Mouse (Mus musculus) hindbrain, embryonic 13.5 days (tissue): Measurements from ENCODE around the gene Dhrs11. TPM values are rescaled to one million over a fixed set of nuclear protein-coding genes. Genes with fewer than 3 reads are reported as not detected.

Experiments
- ATAC-seq: fragments of 200-750 bp; cut with Nextera tagmentation; 2 replicates; pipeline ENCODE4 v1.8.0; 2017; ENCODE audit warnings: moderate TSS enrichment; ENCODE audit not compliant: low FRiP score
- H3K27ac ChIP-seq: fragments of 300-500 bp; sonication (generic); 2 replicates; pipeline ENCODE4 v1.5.1; 2015; ENCODE audit warnings: inconsistent platforms, mild to moderate bottlenecking, moderate library complexity
- H3K27me3 ChIP-seq: fragments of 300-500 bp; sonication (generic); 2 replicates; pipeline ENCODE4 v1.6.1; 2015; ENCODE audit warnings: mild to moderate bottlenecking, inconsistent platforms
- H3K36me3 ChIP-seq: fragments of 300-500 bp; sonication (generic); 2 replicates; pipeline ENCODE4 v1.6.1; 2015; ENCODE audit warnings: mild to moderate bottlenecking, inconsistent platforms
- H3K4me1 ChIP-seq: fragments of 300-500 bp; sonication (generic); replicated peaks from 2 replicates; pipeline ENCODE4 v1.6.1; 2015; ENCODE audit warnings: inconsistent platforms
- H3K4me2 ChIP-seq: fragments of 300-500 bp; sonication (generic); 2 replicates; pipeline ENCODE4 v1.6.1; 2015; ENCODE audit warnings: inconsistent platforms, mild to moderate bottlenecking, moderate library complexity
- H3K4me3 ChIP-seq: fragments of 300-500 bp; sonication (generic); 2 replicates; pipeline ENCODE4 v1.5.1; 2015; ENCODE audit warnings: mild to moderate bottlenecking, inconsistent platforms
- H3K9ac ChIP-seq: fragments of 300-500 bp; sonication (generic); 2 replicates; pipeline ENCODE4 v1.6.1; 2015; ENCODE audit warnings: mild to moderate bottlenecking, inconsistent platforms
- H3K9me3 ChIP-seq: fragments of 300-500 bp; sonication (generic); 2 replicates; pipeline ENCODE4 v1.6.1; 2016; ENCODE audit warnings: inconsistent platforms
- WGBS: fragments of 180-500 bp; shearing (Covaris S2); methylation state at CpG from one replicate; pipeline ENCODE4 v1.1.7; 2015; 5-methylcytosine and 5-hydroxymethylcytosine counted together
- polyA plus RNA-seq: library from polyadenylated mRNA; unstranded; fragments of >200 nt; fragmentation: Nextera tagmentation; extraction: Ambion mirVana; gene quantifications from 2 replicates; pipeline ENCODE4 v1.2.1, GENCODE M21; 2015

The Dhrs11 gene
- polyA plus RNA-seq, 1 experiment from 2014 or later: 6.3 TPM

DNA sequence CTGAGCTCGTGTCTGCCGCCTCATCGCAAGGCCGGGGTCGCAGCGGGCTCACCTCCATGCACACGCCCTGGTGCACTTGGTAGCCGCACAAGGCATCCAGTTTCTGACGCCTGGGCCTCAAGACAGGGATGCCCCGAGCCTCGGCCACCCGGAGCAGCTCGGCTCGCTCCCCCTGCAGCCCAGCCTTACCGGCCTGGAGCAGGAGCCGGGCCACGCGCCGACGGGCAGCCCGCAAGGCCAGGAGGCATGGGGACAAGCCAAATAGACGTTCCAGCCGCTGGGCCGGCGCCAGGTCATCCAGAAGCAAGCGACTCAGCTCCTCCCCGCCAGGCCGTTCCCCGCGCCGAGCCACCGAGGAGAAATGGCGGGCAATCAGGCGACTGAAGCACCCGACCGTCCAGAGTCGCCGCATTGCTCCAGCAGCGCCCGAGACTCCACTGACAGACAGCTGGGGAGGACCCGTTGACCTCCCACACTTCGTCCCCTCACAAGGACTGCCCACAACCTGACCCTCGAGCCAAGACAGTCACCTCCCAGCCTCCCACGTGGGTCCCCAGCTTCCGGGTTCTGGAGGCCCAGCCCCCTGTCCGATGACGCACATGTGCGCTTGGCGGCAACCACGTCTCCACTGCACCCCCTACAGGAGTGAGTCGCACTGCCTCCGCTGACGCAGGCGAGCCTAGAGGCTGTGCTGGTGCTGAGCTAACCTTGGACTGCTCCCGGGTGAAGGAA is 9.7 kb downstream of the Dhrs11 start, which contains the start of gene Mrm1:
Mrm1 (minus strand) TSS at position 555 of the 732 bp plus-strand sequence.
- H3K4me1 ChIP-seq: peaks cover 11% of the 10 kb centered on the region; the same call in 1 of the 2 replicates
- H3K27me3 ChIP-seq: no peaks in the 10 kb centered on the region
- no peaks in the 10 kb centered on the region for H3K9me3 ChIP-seq
- peak; percentile 76 for ATAC-seq
- under 1% methylated on average over 55 of the region's 55 CpGs for WGBS
- peak within 1 kb of the TSS; percentile 74 for H3K4me3 ChIP-seq
- peak within 1 kb of the TSS; percentile 99 for H3K4me2 ChIP-seq
- H3K27ac ChIP-seq: peak within 1 kb of the TSS; percentile 76
- H3K9ac ChIP-seq: peak within 1 kb of the TSS; percentile 82
- H3K36me3 ChIP-seq: no peaks in the 10 kb centered on the region

DNA sequence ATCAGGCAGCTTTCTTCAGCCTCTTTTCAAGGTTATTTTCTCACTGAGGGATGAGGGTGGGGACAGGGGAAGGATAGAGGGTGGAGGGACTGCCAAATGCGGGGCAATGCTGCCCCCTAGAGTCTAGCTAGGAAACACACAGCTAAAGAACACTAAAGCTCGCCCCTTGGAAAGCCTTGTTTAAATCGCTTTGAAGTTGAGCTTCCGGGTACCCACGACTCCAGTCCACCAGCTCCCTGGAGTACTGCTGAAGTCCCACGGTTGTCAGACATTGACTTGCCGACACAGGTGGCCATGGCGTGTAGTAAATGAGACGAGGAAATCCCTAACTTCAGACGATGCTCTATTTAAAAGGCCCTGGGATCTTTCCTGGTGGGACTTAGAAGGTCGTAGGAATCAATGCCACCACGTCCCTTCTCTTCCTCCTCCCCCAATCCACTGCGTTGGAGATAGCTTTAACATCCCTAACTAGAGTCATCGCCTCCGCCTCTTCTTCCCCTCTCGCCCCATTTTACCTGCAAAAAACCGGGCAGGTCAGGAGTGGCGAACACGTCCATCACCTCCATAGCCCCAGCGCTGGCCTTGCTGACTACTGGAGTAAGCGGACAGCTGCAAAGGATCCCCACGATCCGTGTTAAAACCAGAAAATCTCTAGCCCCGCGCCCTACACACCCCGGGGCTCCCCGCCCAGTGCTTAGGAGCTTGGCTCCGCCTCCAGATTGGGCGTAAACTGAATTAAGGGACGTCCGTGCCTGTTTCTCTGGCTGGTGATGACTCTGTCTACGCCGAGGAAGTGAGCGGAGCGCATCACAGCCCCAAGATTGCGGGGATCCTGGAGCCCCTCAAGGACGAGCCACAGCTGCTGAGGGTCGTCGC is 10.5 kb downstream of the Dhrs11 start:
- Histone ChIP-seq H3K9me3 (no peaks in the 10 kb centered on the region), H3K9ac (peak overlapping the region; percentile 82), H3K27ac (peak overlapping the region; percentile 76), H3K4me3 (peak overlapping the region; percentile 74), H3K27me3 (no peaks in the 10 kb centered on the region), H3K36me3 (no peaks in the 10 kb centered on the region), H3K4me2 (peak overlapping the region; percentile 99), H3K4me1 (peaks cover 11% of the 10 kb centered on the region; the same call in 1 of the 2 replicates)
- WGBS: under 1% methylated on average over 39 of the region's 39 CpGs
- peak; percentile 64 for ATAC-seq

DNA sequence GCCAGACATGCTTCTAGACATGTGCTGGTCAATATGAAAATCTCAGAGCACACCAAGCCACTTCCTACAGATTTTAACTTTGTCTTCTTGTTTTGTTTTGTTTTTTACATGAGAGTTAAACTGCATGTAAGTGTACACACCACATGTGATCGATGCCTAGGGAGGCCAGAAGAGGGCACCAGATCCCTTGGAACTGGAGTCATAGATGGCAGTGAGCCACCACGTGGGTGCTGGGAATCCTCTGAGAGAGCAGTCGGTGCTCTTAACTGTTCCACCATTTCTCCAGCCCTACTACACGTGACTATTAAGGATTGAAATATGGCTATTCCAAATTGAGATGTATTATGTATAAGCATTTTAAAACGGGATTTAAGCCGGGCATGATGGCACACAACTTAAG is 11.4 kb downstream of the Dhrs11 start:
- Histone ChIP-seq H3K36me3 (no peaks in the 10 kb centered on the region), H3K4me3 (no peak overlapping the region), H3K4me1 (peaks cover 11% of the 10 kb centered on the region; the same call in 1 of the 2 replicates), H3K9ac (no peak overlapping the region), H3K4me2 (no peak overlapping the region), H3K9me3 (no peaks in the 10 kb centered on the region), H3K27me3 (no peaks in the 10 kb centered on the region), H3K27ac (no peak overlapping the region)
- WGBS: 82% methylated on average over 6 of the region's 6 CpGs
- ATAC-seq: no peak

DNA sequence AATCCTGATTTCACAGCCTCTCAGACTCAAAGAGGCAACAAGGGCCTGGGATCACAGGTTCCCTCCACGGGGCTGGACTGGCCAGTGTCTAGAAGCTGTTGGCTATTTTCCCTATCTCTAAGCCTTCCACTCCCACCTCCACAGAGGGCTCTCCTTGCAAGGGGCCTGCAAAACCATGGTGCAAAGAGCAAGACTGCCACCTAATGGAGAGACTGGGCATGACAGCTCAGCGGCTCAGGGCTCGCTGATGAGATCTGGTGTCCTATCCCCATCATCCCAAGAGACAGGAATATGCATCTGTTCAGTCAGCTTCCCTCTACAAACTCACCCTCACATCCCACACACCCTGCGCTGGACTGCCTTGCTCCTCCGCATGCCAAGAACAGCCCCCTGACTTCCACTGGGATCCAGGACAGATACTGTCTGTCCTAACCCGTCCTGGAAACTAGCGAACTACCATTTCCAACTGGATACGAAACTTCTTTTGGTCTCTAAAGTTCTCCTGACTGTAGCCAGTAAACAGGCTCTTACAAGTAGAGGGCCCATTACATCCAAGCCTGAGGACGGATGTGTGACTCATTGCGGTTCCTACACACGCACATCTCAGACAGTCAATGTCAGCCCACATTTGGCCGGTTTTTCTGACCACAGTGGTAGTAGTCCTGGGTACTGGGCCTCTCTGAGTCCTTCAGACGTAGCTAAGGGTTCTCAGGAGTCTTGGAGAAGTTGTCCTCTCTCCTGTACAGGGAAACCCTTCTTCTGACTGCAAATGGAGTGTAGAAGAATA is 14.9 kb downstream of the Dhrs11 start:
- 55% methylated on average over 13 of the region's 13 CpGs for WGBS
- Histone ChIP-seq H3K4me1 (peaks cover 11% of the 10 kb centered on the region; the same call in 1 of the 2 replicates), H3K4me2 (no peak overlapping the region), H3K9me3 (no peaks in the 10 kb centered on the region), H3K4me3 (no peak overlapping the region), H3K27ac (no peak overlapping the region), H3K9ac (no peak overlapping the region), H3K27me3 (no peaks in the 10 kb centered on the region), H3K36me3 (no peaks in the 10 kb centered on the region)
- no peak for ATAC-seq

DNA sequence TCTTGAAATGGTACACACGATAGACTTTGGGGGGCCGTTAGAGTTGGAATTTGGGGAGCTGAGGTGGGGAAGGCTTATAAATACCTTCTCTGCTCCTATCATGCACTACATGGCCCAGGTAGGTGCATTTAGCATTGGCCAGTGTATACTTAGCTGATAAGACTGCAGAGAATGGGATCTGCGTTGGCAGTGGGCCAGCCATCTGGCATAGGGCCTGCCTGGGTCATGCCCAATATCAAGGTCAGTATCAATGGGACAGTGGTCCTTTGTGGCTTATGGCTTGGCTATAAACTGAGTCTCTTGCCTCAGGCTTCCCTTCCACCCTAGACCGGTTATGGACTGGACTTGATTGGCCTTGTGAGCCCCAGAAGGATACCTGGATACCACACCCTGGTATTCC is 24.4 kb downstream of the Dhrs11 start:
- Histone ChIP-seq H3K9ac (no peak overlapping the region), H3K4me2 (no peak overlapping the region), H3K4me1 (peaks cover 6% of the 10 kb centered on the region; the same call in 1 of the 2 replicates), H3K9me3 (no peaks in the 10 kb centered on the region), H3K27me3 (0 out of 2 replicates have a peak, but pooled peaks cover 4% of the 10 kb centered on the region), H3K27ac (no peak overlapping the region), H3K4me3 (no peak overlapping the region), H3K36me3 (no peaks in the 10 kb centered on the region)
- WGBS: 96% methylated on average over 4 of the region's 4 CpGs
- ATAC-seq: no peak

DNA sequence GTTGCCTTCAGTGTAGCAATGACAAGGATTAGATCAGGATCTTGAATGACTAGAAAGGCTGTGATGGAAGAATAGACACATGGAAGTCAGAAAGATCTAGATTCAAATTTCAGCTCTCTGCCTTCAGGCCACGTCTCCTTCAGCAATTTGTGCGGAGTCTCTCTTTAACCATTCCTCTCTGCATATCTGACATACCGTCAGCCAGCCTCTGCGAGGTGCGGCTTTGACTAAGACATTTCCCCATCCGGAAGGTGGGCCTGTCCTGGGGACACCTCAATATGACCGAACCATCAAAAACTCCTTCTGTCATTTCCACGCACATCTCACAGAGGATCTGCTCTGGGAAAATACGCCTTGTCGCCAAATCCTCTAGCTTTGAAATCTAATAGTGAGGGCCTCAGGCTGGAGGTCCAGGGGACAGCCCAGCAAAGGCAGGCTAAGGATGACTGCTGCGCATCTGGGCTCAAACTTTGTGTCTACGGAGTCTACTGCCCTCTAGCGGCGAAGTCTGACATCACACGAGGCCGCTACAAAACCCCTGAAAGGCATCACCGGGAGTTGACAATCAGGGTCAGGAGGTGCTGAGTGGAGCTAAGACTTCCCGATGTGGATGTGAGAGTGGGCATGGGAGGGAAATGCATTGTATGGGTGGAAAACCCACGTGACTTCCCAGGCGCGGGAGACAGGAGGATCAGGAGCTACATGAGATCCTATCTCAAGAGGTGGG is 31.0 kb downstream of the Dhrs11 start:
- Histone ChIP-seq H3K4me2 (no peak overlapping the region), H3K9me3 (no peaks in the 10 kb centered on the region), H3K9ac (no peak overlapping the region), H3K4me1 (peaks cover 18% of the 10 kb centered on the region), H3K4me3 (no peak overlapping the region), H3K36me3 (no peaks in the 10 kb centered on the region), H3K27ac (peak overlapping the region; percentile 71; the same call in 1 of the 2 replicates), H3K27me3 (peaks cover 4% of the 10 kb centered on the region; the same call in 1 of the 2 replicates)
- peak; percentile 37; the same call in 1 of the 2 replicates for ATAC-seq
- WGBS: 19% methylated on average over 21 of the region's 21 CpGs

DNA sequence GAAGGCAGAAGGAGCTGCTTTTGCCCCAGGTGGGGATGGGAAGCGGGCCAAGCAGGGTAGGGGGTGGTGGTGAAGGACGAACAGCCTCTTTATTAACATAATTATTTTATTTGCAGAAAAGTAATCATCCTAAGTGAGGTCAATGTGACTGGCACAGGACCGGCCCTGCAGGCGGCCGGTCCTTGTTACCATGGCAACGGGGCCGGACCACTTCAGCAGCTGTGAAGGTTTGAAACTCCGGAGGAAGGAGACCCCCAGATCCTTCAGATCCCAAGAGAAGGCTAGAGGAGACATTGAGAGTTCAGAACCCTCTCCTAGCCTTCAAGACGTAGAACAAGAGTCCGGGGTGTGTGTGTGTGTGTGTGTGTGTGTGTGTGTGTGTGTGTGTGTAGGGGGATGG is 31.8 kb downstream of the Dhrs11 start:
- Histone ChIP-seq H3K4me1 (peaks cover 20% of the 10 kb centered on the region), H3K9me3 (no peaks in the 10 kb centered on the region), H3K27ac (peak overlapping the region; percentile 71; the same call in 1 of the 2 replicates), H3K36me3 (no peaks in the 10 kb centered on the region), H3K9ac (peak overlapping the region; percentile 8; the same call in 1 of the 2 replicates), H3K27me3 (peaks cover 4% of the 10 kb centered on the region; the same call in 1 of the 2 replicates), H3K4me3 (no peak overlapping the region), H3K4me2 (no peak overlapping the region)
- 24% methylated on average over 10 of the region's 10 CpGs for WGBS
- no peak for ATAC-seq

DNA sequence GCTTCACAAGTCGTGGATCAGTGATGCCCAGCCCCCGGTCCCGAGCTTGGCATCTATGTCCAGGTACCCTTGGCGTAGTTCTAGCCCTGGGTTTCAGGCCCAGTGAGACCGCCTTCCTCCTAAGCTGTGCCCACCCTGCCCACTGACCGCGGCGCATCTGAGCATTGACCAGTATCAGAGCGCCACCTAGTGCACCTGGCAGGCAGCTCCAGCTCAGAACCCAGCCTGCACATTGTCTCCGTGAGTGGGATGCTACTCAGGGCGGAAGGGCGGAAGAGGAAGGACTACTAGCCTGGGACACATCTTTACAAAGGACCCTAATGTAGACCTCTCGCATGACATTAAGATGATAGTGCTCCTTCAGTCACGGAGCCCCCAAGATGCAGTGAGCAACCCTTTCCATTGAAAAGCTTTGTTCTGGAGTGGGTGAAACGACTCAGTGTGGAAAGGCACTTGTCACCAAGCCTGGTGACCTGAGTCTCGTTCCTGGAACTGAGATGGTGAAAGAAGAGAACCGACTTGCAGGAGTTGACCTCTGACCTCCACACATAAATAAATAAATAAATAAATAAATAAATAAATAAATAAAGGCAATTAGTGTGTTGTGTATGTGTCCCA is 34.2 kb downstream of the Dhrs11 start:
- H3K27ac ChIP-seq: no peak overlapping the region

DNA sequence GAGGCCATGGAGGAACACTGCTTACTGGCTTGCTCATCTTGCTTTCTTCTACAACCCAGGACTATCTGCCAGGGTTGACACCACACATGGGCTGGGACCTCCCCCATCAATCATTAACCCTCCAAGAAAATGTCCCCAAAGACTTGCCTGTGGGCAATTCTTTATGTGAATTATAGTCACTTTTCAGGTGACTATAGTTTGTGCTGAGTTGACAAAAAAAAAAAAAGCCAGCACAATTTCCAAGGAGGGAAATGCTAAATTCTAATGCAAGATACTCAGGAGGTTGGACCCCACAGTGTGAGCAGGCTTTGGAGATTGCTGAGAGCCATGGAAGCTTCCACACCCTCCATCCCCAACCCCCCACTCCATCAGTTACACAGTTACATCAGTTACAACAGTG is 35.2 kb downstream of the Dhrs11 start:
- Histone ChIP-seq H3K9ac (no peak overlapping the region), H3K27ac (no peak overlapping the region), H3K4me3 (no peak overlapping the region), H3K4me1 (peaks cover 37% of the 10 kb centered on the region), H3K36me3 (no peaks in the 10 kb centered on the region), H3K4me2 (no peak overlapping the region), H3K9me3 (no peaks in the 10 kb centered on the region), H3K27me3 (no peaks in the 10 kb centered on the region; the same call in 1 of the 2 replicates)
- ATAC-seq: no peak

More for the DNA sequence above, 34.2 kb downstream of the Dhrs11 start:
- no peaks in the 10 kb centered on the region for H3K36me3 ChIP-seq
- 11% methylated on average over 17 of the region's 17 CpGs for WGBS
- H3K4me2 ChIP-seq: peak overlapping the region; percentile 45
- ATAC-seq: peak; percentile 83
- H3K27me3 ChIP-seq: no peaks in the 10 kb centered on the region; the same call in 1 of the 2 replicates
- peak overlapping the region; percentile 14; the same call in 1 of the 2 replicates for H3K4me3 ChIP-seq
- no peaks in the 10 kb centered on the region for H3K9me3 ChIP-seq
- H3K4me1 ChIP-seq: peaks cover 33% of the 10 kb centered on the region
- H3K9ac ChIP-seq: peak overlapping the region; percentile 55; the same call in 1 of the 2 replicates

DNA sequence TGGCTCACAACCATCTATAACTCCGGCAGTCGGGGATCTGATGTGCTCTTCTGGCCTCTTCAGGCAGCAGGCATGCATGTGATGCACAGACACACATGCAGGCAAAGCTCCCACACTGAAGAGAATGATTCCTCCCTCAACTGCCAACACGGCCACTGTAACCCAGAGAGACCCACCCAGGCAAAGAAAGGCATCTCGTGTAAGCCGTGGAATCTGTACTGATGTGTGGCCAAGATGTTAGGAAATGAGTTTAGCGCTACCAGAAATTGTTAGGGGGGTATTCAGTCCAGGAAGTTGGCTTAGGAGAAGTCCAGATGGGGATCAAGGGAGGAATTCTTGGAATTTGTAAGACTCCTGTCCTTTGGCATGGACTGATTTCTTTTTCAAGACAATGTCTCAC is 38.4 kb downstream of the Dhrs11 start:
- Histone ChIP-seq H3K9ac (no peak overlapping the region), H3K27ac (peak overlapping the region; percentile 35; the same call in 1 of the 2 replicates), H3K4me3 (no peak overlapping the region), H3K36me3 (no peaks in the 10 kb centered on the region), H3K9me3 (no peaks in the 10 kb centered on the region), H3K4me1 (peaks cover 26% of the 10 kb centered on the region), H3K4me2 (no peak overlapping the region), H3K27me3 (no peaks in the 10 kb centered on the region; the same call in 1 of the 2 replicates)
- WGBS: 40% methylated on average over 6 of the region's 6 CpGs
- ATAC-seq: no peak
